Mouse (Mus musculus): Measurements from ENCODE around the gene Pak1ip1. TPM values are rescaled to one million over a fixed set of nuclear protein-coding genes. Genes with fewer than 3 reads are reported as not detected.
"Not testable (repeated sequence)": the region's sequence is repeated elsewhere in the genome, so short reads cannot be mapped to it uniquely, and the experiment has no call there.

Gene Pak1ip1
- polyA plus RNA-seq, 1 experiment from 2014 or later = 85.5 TPM

DNA sequence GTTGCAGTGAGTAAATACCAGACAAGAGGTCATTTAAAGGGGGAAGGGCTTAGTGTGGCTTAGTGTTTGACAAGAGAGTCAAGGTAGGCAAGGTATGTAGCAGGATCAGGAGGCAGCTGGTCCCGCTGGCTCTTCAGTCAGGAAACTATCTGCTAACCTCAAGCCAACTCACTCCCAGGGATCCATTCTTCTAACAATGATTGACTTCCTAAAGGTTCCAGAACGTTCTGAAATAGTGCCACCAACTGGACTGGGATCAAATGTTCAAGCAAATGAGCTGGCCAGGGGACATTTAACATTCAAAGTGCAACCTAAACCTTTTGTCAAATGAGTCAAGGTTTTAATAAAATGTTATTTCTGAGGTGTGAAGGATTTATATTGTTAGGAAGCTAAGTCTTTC, 21.5 kb upstream of the Pak1ip1 start:
- no peaks in the 10 kb centered on the region for H3K9me3 ChIP-seq
- H3K4me3 ChIP-seq (replicated peaks) = no peak overlapping the region
- no peak overlapping the region for H3K27ac ChIP-seq
- H3K9ac ChIP-seq = no peak overlapping the region
- 65% methylated on average over 2 of the region's 2 CpGs for WGBS
- H3K4me2 ChIP-seq = no peak overlapping the region
- no peaks in the 10 kb centered on the region for H3K4me1 ChIP-seq
- no peaks in the 10 kb centered on the region for H3K36me3 ChIP-seq (replicated peaks)
- H3K27me3 ChIP-seq = no peaks in the 10 kb centered on the region
- no peak for ATAC-seq (ENCODE audit: low FRiP score)

DNA sequence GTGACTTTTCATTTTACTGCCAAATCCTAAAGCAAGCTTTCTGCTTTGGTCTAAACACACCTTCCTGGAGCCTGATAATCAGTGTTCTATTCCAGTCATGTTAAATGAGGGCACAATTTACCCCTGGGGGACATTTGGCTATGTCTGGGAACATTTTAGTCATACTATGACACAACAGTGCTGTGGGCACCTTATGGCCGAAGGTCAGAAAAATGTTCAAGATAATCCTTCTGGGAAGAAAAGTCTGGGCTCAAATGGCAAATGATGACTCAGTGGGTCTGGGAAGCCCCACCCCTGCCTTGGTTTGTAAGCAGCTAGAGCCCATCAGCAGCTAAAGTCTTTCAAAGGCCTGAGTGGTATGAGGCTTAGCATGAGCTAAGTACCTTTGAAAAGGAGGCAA, 18.1 kb upstream of the Pak1ip1 start:
- Histone ChIP-seq H3K27me3 (no peaks in the 10 kb centered on the region), H3K9ac (no peak overlapping the region), H3K36me3 (replicated peaks) (no peaks in the 10 kb centered on the region), H3K4me3 (replicated peaks) (no peak overlapping the region), H3K9me3 (no peaks in the 10 kb centered on the region), H3K4me2 (no peak overlapping the region), H3K4me1 (no peaks in the 10 kb centered on the region), H3K27ac (no peak overlapping the region)
- 82% methylated on average over 1 of the region's 1 CpGs for WGBS
- ATAC-seq (ENCODE audit: low FRiP score) = no peak

DNA sequence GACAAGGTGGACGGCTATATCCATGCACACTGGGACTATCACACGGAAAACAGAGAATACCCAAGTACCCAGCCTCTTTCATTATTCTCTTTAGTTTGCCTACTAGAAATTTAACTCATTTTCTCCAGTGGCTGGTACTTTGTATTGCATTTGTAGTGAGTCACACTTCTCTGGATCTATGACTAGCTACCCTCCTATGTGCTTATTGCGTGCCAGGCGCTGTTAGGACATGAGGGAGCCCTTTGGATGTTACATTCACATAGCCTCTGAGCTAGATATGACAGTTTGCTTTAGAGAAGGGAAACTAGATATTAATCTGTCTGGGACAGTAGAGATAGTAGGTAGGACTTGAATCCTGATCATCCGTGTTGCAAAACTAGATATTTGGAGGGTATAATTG, 14.7 kb upstream of the Pak1ip1 start:
- 92% methylated on average over 5 of the region's 5 CpGs for WGBS
- Histone ChIP-seq H3K4me2 (no peak overlapping the region), H3K9me3 (no peaks in the 10 kb centered on the region), H3K4me3 (replicated peaks) (no peak overlapping the region), H3K27me3 (peaks cover 10% of the 10 kb centered on the region), H3K27ac (no peak overlapping the region), H3K4me1 (no peaks in the 10 kb centered on the region), H3K9ac (no peak overlapping the region), H3K36me3 (replicated peaks) (no peaks in the 10 kb centered on the region)
- ATAC-seq (ENCODE audit: low FRiP score) = no peak

DNA sequence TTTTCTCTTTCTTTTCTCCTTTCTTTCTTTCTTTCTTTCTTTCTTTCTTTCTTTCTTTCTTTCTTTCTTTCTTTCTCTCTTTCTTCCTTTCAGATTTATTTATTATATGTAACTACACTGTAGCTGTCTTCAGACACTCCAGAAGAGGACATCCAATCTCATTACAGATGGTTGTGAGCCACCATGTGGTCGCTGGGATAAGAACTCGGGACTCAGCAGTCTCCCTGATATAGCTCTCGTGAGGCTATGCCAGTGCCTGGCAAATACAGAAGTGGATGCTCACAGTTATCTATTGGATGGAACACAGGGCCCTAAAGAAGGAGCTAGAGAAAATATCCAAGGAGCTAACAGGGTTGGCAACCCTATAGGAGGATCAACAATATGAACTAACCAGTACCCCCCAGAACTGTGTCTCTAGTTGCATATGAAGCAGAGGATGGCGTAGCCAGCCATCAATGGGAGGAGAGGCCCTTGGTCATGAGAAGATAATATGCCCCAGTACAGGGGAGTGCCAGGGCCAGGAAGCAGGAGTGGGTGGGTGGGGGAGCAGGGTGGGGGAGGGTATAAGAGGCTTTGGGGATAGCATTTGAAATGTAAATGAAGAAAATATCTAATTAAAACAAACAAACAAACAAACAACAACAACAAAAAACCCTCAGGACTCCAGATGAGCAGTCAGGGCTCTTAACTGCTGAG, 13.1 kb upstream of the Pak1ip1 start:
- not testable (repeated sequence) for H3K4me3 ChIP-seq (replicated peaks); H3K9me3 ChIP-seq; H3K4me2 ChIP-seq; H3K36me3 ChIP-seq (replicated peaks); H3K9ac ChIP-seq; H3K27ac ChIP-seq; ATAC-seq (ENCODE audit: low FRiP score); H3K4me1 ChIP-seq
- H3K27me3 ChIP-seq = peaks cover 18% of the 10 kb centered on the region
- WGBS = 78% methylated on average over 4 of the region's 4 CpGs

DNA sequence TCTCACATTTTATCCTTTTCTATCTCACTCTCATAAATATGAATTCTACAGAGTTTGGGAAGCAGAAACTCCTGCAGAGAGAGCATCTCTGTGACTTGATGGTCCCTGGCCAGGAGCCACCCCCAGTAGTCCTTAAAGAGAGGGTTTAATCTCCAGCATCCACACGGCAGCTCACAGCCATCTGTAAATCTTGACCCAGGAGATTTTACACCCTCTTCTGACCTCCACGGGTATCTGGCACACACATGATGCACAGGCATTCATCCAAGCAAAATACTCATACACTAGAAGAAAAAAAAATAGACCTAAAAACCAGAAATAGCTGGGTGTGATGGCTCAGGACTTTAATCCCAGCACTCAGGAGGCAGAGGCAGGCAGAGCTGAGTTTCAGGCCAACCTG, 12.4 kb upstream of the Pak1ip1 start:
- H3K36me3 ChIP-seq (replicated peaks) = no peaks in the 10 kb centered on the region
- H3K9ac ChIP-seq = no peak overlapping the region
- H3K27ac ChIP-seq = no peak overlapping the region
- no peak overlapping the region for H3K4me2 ChIP-seq
- peaks cover 23% of the 10 kb centered on the region for H3K27me3 ChIP-seq
- WGBS = 80% methylated on average over 2 of the region's 2 CpGs
- no peaks in the 10 kb centered on the region for H3K9me3 ChIP-seq
- H3K4me3 ChIP-seq (replicated peaks) = no peak overlapping the region
- ATAC-seq (ENCODE audit: low FRiP score) = no peak
- no peaks in the 10 kb centered on the region for H3K4me1 ChIP-seq

DNA sequence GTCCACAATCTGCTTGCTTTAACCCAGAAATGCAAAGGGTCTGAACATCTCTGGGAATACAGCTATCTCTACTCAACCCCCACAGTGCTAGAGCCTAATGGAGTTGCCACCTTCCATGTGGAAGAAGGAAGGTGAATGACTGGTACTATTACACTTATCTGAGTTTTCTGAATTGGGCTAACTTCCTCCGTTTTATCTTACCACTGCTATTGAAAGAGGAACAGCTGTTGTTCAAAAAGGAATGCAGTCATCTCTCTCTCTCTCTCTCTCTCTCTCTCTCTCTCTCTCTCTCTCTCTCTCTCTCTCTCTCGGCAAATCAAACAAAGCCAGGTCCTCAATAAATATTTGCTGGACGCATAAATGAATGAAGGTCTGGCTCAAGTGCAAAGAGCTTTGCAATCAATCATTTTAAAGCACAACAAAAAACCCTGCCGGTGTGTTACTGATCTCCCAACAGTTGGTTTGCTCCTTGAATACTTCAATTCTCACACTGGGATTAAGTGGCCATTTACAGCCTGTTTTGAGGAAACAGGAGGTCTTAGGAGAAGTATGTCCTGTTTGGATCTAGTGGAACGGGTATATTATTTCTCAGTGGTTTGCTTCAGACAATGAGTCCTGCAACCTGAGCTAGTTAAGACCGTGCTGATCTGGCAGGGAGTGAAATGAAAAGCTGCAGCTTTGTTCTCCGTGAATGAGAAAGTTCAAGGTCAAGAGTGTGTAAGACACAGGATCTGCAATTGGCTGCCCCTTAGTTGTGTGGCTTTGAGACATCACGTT, 6.1 kb upstream of the Pak1ip1 start:
- Histone ChIP-seq H3K9me3 (no peaks in the 10 kb centered on the region), H3K4me3 (replicated peaks) (no peak overlapping the region), H3K4me1 (peaks cover 12% of the 10 kb centered on the region), H3K27ac (peak overlapping the region; percentile 33; the same call in 1 of the 2 replicates), H3K4me2 (peak overlapping the region; percentile 13; the same call in 1 of the 2 replicates), H3K36me3 (replicated peaks) (no peaks in the 10 kb centered on the region), H3K27me3 (peaks cover 23% of the 10 kb centered on the region), H3K9ac (no peak overlapping the region)
- ATAC-seq (ENCODE audit: low FRiP score) = peak; percentile 86
- whole genome bisulfite sequencing = 5% methylated on average over 8 of the region's 8 CpGs

DNA sequence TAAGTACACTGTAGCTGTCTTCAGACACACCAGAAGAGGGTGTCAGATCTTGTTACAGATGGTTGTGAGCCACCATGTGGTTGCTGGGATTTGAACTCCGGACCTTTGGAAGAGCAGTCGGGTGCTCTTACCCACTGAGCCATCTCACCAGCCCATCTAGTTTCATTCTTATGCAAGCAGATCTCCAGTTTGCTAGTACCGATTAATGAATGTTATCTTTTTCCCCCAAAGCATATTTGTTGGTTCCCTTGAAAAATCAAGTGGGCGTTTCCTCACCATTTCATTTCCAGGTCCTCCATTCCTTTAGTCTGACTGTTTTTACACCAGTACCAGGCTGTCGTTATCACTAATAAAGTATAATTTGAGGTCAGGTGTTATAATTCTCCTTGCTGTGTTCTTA, 2.3 kb upstream of the Pak1ip1 start:
- not testable (repeated sequence) for H3K27ac ChIP-seq; H3K36me3 ChIP-seq (replicated peaks); H3K9me3 ChIP-seq; H3K4me2 ChIP-seq; H3K9ac ChIP-seq; ATAC-seq (ENCODE audit: low FRiP score); H3K4me3 ChIP-seq (replicated peaks); H3K27me3 ChIP-seq
- H3K4me1 ChIP-seq = peaks cover 27% of the 10 kb centered on the region
- 93% methylated on average over 5 of the region's 5 CpGs for WGBS

DNA sequence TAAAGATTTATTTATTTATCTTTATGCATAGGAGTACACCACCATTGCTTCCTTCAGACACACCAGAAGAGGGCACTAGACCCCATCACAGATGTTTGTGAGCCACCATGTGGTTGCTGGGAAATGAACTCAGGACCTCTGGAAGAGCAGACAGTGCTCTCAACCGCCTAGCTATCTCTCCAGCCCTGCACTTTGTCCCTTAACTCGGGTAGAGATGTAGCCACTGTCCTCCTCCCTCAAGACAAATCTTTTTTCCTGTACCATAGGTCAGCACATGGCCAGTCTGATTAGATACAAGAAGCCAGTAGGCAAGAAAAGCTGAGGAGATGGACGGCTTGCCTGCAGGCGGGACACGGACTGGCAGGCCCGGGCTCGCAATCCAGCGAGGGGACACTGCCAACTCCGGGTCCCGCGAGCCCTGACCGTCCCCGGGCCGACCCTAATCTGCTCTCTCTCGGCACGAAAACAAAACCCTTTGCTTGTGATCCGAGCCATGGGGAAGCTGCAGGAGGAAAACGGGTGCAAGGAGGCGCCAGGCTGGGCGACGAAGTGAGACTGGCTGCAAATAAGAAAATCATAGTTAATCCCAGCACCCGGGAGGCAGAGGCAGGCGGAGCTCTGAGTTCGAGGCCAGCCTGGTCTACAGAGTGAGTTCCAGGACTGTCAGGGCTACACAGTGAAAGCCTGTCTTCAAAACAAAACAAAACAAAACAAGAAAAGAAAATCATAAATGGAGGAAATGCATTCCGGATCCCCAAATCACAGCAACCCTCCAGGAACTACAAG, 490 bp upstream of the Pak1ip1 start:
- Histone ChIP-seq H3K4me1 (peaks cover 16% of the 10 kb centered on the region), H3K9me3 (no peaks in the 10 kb centered on the region), H3K4me3 (replicated peaks) (peak overlapping the region; percentile 95), H3K27me3 (no peaks in the 10 kb centered on the region), H3K9ac (peak overlapping the region; percentile 86), H3K4me2 (peak overlapping the region; percentile 88), H3K27ac (peak overlapping the region; percentile 96), H3K36me3 (replicated peaks) (peaks cover 10% of the 10 kb centered on the region)
- 1% methylated on average over 25 of the region's 25 CpGs for WGBS
- peak; percentile 28 for ATAC-seq (ENCODE audit: low FRiP score)

DNA sequence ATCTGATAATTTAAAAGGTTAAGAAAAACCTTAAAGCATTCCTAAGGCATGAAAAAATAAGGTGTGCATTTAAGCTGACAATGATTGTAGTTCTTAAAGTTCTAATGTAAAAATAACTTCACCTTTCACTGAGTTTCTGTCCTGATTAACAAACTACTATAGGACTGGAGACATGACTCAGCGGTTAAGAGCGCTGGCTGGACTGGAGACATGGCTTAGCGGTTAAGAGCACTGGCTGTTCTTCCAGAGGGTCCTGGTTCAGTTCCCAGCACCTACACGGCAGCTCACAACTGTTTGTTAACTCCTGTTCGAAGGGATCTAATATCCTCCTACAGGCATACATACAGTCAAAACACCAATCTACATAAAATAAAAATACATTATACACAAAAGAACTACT, 1.2 kb downstream of the Pak1ip1 start:
- no peak for ATAC-seq (ENCODE audit: low FRiP score)
- 88% methylated on average over 5 of the region's 5 CpGs for WGBS
- peak overlapping the region; percentile 88 for H3K4me2 ChIP-seq
- peaks cover 26% of the 10 kb centered on the region for H3K36me3 ChIP-seq (replicated peaks)
- H3K27ac ChIP-seq = no peak overlapping the region
- H3K9me3 ChIP-seq = no peaks in the 10 kb centered on the region
- peak overlapping the region; percentile 95 for H3K4me3 ChIP-seq (replicated peaks)
- H3K4me1 ChIP-seq = peaks cover 16% of the 10 kb centered on the region
- no peak overlapping the region for H3K9ac ChIP-seq
- H3K27me3 ChIP-seq = no peaks in the 10 kb centered on the region

DNA sequence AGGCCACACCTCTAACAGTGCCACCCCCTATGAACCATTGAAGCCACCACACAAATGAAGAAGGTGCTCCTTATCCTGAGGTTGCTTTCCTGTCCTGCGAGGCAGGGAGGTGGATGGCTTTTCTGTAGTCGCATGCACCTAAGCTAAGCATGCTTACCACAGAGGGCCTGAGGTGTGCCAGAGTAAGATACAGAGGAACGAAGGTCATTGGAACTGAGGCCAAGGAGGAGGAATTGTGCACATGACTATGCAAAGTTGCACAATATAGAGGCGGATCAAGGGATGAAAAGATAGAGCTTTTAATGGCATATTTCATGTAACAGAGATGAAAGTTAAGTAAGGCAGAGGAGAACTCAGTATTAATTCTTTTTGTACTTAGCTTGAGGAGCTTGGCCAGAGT, 5.4 kb downstream of the Pak1ip1 start:
- H3K27ac ChIP-seq = no peak overlapping the region
- peaks cover 8% of the 10 kb centered on the region for H3K4me1 ChIP-seq
- no peak overlapping the region for H3K4me2 ChIP-seq
- no peak overlapping the region for H3K4me3 ChIP-seq (replicated peaks)
- peaks cover 68% of the 10 kb centered on the region for H3K36me3 ChIP-seq (replicated peaks)
- 97% methylated on average over 4 of the region's 4 CpGs for WGBS
- no peaks in the 10 kb centered on the region for H3K27me3 ChIP-seq
- no peaks in the 10 kb centered on the region for H3K9me3 ChIP-seq
- ATAC-seq (ENCODE audit: low FRiP score) = no peak
- no peak overlapping the region for H3K9ac ChIP-seq

DNA sequence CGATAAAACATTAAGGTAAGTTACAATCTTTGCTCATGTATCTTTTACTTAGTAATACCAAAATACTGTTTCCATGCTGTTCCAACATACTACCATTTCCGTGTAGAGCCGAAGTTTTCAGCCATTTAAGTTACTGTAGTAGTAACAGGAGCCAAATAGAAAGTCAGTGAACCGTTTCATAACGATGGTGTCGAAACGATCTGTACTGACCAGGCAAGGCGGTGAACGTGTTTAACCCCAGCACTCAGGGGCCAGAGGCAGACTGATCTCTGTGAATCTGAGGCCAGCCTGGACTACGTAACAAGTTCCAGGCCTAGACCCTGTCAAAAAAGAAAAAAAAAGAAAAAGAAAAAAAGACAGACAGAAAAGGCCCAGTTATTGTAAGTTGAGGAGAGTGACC, 7.4 kb downstream of the Pak1ip1 start:
- Histone ChIP-seq H3K27ac (no peak overlapping the region), H3K4me1 (no peaks in the 10 kb centered on the region), H3K9ac (no peak overlapping the region), H3K36me3 (replicated peaks) (peaks cover 87% of the 10 kb centered on the region), H3K4me2 (no peak overlapping the region), H3K4me3 (replicated peaks) (no peak overlapping the region), H3K9me3 (no peaks in the 10 kb centered on the region), H3K27me3 (no peaks in the 10 kb centered on the region)
- WGBS = 93% methylated on average over 10 of the region's 10 CpGs
- ATAC-seq (ENCODE audit: low FRiP score) = no peak

DNA sequence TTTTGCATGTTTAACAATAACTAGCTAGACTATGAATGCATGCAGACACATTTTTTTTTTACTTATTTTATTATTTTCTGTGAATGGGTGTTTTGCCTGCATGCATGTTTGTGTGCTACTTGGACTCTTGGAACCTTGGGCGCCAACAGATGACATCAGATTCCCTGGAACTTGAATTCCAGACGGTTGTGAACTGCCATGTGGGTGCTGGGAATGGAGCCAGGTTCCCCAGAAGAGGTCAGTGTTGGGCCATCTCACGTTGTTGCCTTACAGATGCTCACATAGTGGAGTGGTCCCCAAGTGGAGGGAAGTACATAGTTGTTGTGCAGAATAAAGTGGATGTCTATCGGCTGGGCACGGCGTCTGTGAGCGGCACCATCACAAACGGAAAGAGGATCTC, 8.1 kb downstream of the Pak1ip1 start:
- Histone ChIP-seq H3K36me3 (replicated peaks) (peaks cover 90% of the 10 kb centered on the region), H3K27me3 (no peaks in the 10 kb centered on the region), H3K4me3 (replicated peaks) (no peak overlapping the region), H3K4me2 (no peak overlapping the region), H3K4me1 (no peaks in the 10 kb centered on the region), H3K27ac (no peak overlapping the region), H3K9me3 (no peaks in the 10 kb centered on the region), H3K9ac (no peak overlapping the region)
- 86% methylated on average over 8 of the region's 8 CpGs for WGBS
- no peak for ATAC-seq (ENCODE audit: low FRiP score)

All from forebrain, embryonic 12.5 days (tissue).